Mouse (Mus musculus) neural tube, embryonic 15.5 days (tissue): ENCODE data around the gene Resf1. TPM values are rescaled to one million over a fixed set of nuclear protein-coding genes. Genes with fewer than 3 reads are reported as not detected.
"Not testable (repeated sequence)": the region's sequence is repeated elsewhere in the genome, so short reads cannot be mapped to it uniquely, and the experiment has no call there.

Experiments used
- ATAC-seq: fragments of 200-750 bp; cut with Nextera tagmentation; 2 replicates; pipeline ENCODE4 v1.8.0; 2017; ENCODE audit warnings: mild to moderate bottlenecking, moderate TSS enrichment, moderate library complexity; ENCODE audit not compliant: low FRiP score
- H3K27ac ChIP-seq: fragments of 300-500 bp; sonication (generic); replicated peaks from 2 replicates; pipeline ENCODE4 v1.5.1; 2015; ENCODE audit warnings: mild to moderate bottlenecking, inconsistent platforms
- H3K27me3 ChIP-seq: fragments of 300-500 bp; sonication (generic); replicated peaks from 2 replicates; pipeline ENCODE4 v1.6.1; 2015; ENCODE audit warnings: inconsistent platforms
- H3K36me3 ChIP-seq: fragments of 300-500 bp; sonication (generic); 2 replicates; pipeline ENCODE4 v1.6.1; 2015; ENCODE audit warnings: inconsistent platforms
- H3K4me1 ChIP-seq: fragments of 300-500 bp; sonication (generic); 2 replicates; pipeline ENCODE4 v1.6.1; 2015; ENCODE audit warnings: inconsistent platforms
- H3K4me2 ChIP-seq: fragments of 300-500 bp; sonication (generic); 2 replicates; pipeline ENCODE4 v1.6.1; 2015; ENCODE audit warnings: inconsistent platforms, mild to moderate bottlenecking, moderate library complexity
- H3K4me3 ChIP-seq: fragments of 300-500 bp; sonication (generic); replicated peaks from 2 replicates; pipeline ENCODE4 v1.5.1; 2015; ENCODE audit warnings: mild to moderate bottlenecking, inconsistent platforms
- H3K9ac ChIP-seq: fragments of 300-500 bp; sonication (generic); replicated peaks from 2 replicates; pipeline ENCODE4 v1.6.1; 2015; ENCODE audit warnings: mild to moderate bottlenecking, inconsistent platforms
- H3K9me3 ChIP-seq: fragments of 300-500 bp; sonication (generic); replicated peaks from 2 replicates; pipeline ENCODE4 v1.6.1; 2016; ENCODE audit warnings: inconsistent platforms
- WGBS: fragments of 180-500 bp; shearing (Covaris S2); methylation state at CpG from one replicate; pipeline ENCODE4 v1.1.7; 2015; ENCODE audit warnings: mixed read lengths; 5-methylcytosine and 5-hydroxymethylcytosine counted together
- polyA plus RNA-seq: library from polyadenylated mRNA; unstranded; fragments of >200 nt; fragmentation: Nextera tagmentation; extraction: Ambion mirVana; gene quantifications from 2 replicates; pipeline ENCODE4 v1.2.1, GENCODE M21; 2015

Resf1 gene
- polyA plus RNA-seq, 1 experiment from 2014 or later, result 25.5 TPM

DNA sequence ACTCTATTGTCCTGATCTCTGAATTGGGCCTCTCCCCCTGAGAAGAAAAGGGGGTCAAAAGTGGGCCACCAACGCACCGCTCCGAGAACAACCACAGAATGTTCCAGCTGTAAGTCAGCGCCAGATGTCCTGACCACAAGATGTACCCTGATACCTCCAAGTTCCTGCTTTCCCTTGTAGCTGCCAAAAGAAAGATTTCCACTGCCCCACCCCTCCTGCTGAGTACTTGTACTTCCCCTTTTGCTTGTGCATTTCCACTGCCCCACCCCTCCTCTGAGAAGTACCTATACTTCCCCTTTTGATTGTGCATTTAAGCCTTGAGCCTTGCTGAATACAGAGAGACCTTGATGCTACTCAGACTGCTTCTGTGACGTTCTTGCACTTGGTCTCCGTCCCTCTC is 39.0 kb downstream of the Resf1 start:
- not testable (repeated sequence) for H3K4me1 ChIP-seq, H3K27me3 ChIP-seq, H3K27ac ChIP-seq, H3K4me3 ChIP-seq, H3K9me3 ChIP-seq, H3K36me3 ChIP-seq, H3K4me2 ChIP-seq, H3K9ac ChIP-seq, ATAC-seq
- 93% methylated on average over 6 of the region's 6 CpGs for WGBS

DNA sequence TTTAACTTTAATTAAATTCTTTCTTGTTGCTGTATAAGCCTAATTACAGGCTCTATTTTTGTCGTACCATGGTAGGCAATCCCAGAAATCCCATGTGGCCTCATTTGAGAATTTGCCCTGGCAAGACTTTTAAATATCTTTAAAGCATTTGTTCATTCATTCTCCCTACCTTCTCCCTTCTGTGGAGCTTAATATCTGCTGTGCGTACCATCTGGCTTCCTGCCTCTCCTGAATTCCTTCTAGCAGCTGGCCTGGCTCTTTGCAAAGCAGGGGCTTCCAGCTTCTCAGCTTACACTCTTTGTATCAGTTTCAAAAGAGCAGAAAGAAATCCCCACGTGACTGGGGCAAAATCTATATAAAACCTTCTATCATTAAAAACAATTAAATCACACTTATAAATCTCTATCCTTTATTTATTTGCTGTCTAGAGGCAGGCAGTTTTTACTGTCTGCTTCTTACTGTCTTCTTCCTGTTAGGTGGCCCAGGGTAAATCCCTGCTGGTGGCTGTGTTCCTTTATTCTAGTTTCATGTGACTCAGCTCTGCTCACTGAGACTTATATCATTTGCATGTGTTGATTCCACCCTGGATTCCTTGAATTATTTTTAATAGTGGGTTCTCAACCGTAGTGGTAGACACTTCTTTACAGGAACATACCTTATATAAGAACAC is 45.7 kb downstream of the Resf1 start:
- Histone ChIP-seq H3K27me3 (no peaks in the 10 kb centered on the region), H3K27ac (no peak overlapping the region), H3K9me3 (no peaks in the 10 kb centered on the region), H3K4me2 (no peak overlapping the region), H3K4me1 (no peaks in the 10 kb centered on the region), H3K9ac (no peak overlapping the region), H3K36me3 (no peaks in the 10 kb centered on the region), H3K4me3 (no peak overlapping the region)
- 53% methylated on average over 4 of the region's 4 CpGs for WGBS
- ATAC-seq, result no peak

GRCm38 (mm10) chr6:149355799-149356198 is 46.6 kb downstream of the Resf1 start:
- not testable (repeated sequence) for H3K9me3 ChIP-seq, H3K36me3 ChIP-seq, H3K4me2 ChIP-seq, H3K27me3 ChIP-seq, H3K27ac ChIP-seq, H3K4me1 ChIP-seq, H3K9ac ChIP-seq, ATAC-seq, H3K4me3 ChIP-seq
- WGBS, result 90% methylated on average over 4 of the region's 4 CpGs

DNA sequence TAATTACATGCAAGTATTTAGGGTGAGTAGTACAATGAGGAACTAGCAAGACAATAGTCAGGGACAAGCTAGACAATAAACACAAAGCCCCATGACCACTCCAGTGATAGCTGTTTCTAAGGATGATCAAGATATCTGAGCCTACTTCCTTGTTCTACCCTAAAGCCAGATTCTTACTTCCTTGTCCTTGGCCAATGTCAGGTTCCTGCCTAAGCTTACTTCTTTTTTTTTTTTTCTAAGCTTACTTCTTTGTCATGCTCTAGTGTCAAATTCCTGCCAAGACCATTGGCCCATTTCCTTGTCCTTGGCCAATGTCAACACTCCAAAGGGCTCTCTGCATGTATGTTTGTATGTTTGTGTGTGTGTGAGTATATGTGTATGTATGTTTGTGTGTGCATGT is 47.9 kb downstream of the Resf1 start:
- H3K4me1 ChIP-seq, result no peaks in the 10 kb centered on the region
- no peaks in the 10 kb centered on the region for H3K9me3 ChIP-seq
- no peak overlapping the region for H3K27ac ChIP-seq
- no peaks in the 10 kb centered on the region for H3K27me3 ChIP-seq
- no peak overlapping the region for H3K9ac ChIP-seq
- H3K4me3 ChIP-seq, result no peak overlapping the region
- no peak overlapping the region for H3K4me2 ChIP-seq
- no peak for ATAC-seq
- H3K36me3 ChIP-seq, result no peaks in the 10 kb centered on the region

- not testable (repeated sequence) for H3K27me3 ChIP-seq, H3K36me3 ChIP-seq, H3K27ac ChIP-seq, H3K9ac ChIP-seq, H3K9me3 ChIP-seq, H3K4me3 ChIP-seq, H3K4me1 ChIP-seq, ATAC-seq, H3K4me2 ChIP-seq
- 97% methylated on average over 20 of the region's 20 CpGs for WGBS
Measured at GRCm38 (mm10) chr6:149362533-149362932, 53.3 kb downstream of the Resf1 start.

DNA sequence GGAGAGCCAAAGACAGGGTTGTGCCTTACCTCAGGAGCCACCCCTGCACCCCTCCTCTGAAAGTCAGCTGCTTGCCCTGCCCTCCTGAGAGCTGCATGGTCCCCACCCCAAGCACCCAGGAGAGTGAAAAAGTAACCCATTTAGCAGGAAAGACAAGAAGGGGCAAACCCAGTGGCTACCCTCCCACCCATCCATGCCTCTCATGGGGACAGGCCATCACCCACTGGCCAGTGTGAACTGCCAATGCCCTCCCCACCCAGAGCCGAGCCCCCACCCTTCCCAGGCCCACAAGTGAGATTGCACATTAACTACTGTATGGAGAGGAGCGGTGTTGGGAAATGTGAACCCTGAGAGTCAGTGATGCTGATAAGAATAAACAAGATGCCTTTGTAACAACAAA is 56.8 kb downstream of the Resf1 start:
- H3K36me3 ChIP-seq, H3K9ac ChIP-seq, H3K9me3 ChIP-seq, H3K27me3 ChIP-seq, ATAC-seq, H3K4me2 ChIP-seq, H3K27ac ChIP-seq, H3K4me3 ChIP-seq, H3K4me1 ChIP-seq: not testable (repeated sequence)
- 81% methylated on average over 2 of the region's 2 CpGs for WGBS

- Histone ChIP-seq H3K27me3 (no peaks in the 10 kb centered on the region), H3K36me3 (no peaks in the 10 kb centered on the region), H3K4me2 (no peak overlapping the region), H3K27ac (no peak overlapping the region), H3K9ac (no peak overlapping the region), H3K4me1 (no peaks in the 10 kb centered on the region), H3K9me3 (no peaks in the 10 kb centered on the region), H3K4me3 (no peak overlapping the region)
- no peak for ATAC-seq
- 95% methylated on average over 2 of the region's 2 CpGs for WGBS
Measured at GRCm38 (mm10) chr6:149366403-149366802, 57.2 kb downstream of the Resf1 start.

DNA sequence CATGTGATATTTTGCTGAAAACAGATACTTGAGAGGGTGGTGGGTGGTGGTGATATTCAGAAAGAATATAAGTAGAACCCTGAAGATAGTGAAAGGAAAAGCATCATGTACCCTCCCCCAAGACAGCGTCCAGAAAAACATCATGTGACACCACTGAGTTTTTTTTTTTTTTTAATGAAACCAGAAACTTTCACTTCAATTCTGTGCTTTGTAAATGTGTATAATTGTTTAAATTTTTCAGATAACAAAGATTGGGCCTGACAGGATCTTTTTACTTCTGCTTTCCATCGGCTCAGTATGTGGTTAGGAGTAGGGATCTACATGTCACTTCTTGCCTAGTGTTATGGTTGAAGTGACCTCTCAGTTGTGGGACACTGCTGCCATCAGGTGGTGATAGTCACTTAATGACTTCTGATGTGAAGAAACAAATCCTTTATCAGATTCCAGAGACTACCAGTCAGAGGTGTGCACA is 65.8 kb downstream of the Resf1 start:
- WGBS, result 71% methylated on average over 2 of the region's 2 CpGs
- Histone ChIP-seq H3K27ac (no peak overlapping the region), H3K4me3 (no peak overlapping the region), H3K4me2 (no peak overlapping the region), H3K36me3 (no peaks in the 10 kb centered on the region), H3K27me3 (no peaks in the 10 kb centered on the region), H3K9me3 (no peaks in the 10 kb centered on the region), H3K9ac (no peak overlapping the region), H3K4me1 (no peaks in the 10 kb centered on the region)
- ATAC-seq, result no peak

GRCm38 (mm10) chr6:149383531-149383930 is 74.3 kb downstream of the Resf1 start:
- Histone ChIP-seq H3K4me1 (no peaks in the 10 kb centered on the region), H3K4me2 (no peak overlapping the region), H3K4me3 (no peak overlapping the region), H3K27ac (no peak overlapping the region), H3K36me3 (no peaks in the 10 kb centered on the region), H3K27me3 (no peaks in the 10 kb centered on the region), H3K9me3 (no peaks in the 10 kb centered on the region), H3K9ac (no peak overlapping the region)
- WGBS, result 83% methylated on average over 2 of the region's 2 CpGs
- ATAC-seq, result no peak

Other genes with a start within 250 kb of the Resf1 start
- 12.0 and 13.5 TPM in 2 replicates for gene Dennd5b, start 207.7 kb upstream of the Resf1 start, polyA plus RNA-seq
- not detected in 2 replicates for gene Gm10203, start 179.2 kb upstream of the Resf1 start, polyA plus RNA-seq
- gene Etfbkmt, start 169.6 kb upstream of the Resf1 start, polyA plus RNA-seq, result 7.6 and 9.8 TPM in 2 replicates
- 82.0 and 106 TPM in 2 replicates for gene Amn1, start 120.7 kb upstream of the Resf1 start, polyA plus RNA-seq
- 42.3 and 50.5 TPM in 2 replicates for gene Bicd1, start 99.5 kb downstream of the Resf1 start, polyA plus RNA-seq